In genomic region chr15:47196084-47196483, GRCm38 (mm10) we compare ENCODE assay signal across 14 mouse cellular contexts.
"Had no signal": no experiment of that assay in that cellular context is flagged by ENCODE, and none has a peak within 500 bp of the region (broad histone marks: within the 10 kb centered on the region; RNA-seq: fewer than 3 reads in every experiment).

No protein-coding gene starts in this region.

- H3K4me2 ChIP-seq: lung, embryonic 14.5 days; midbrain, embryonic 11.5 days; midbrain, embryonic 13.5 days; midbrain, embryonic 15.5 days; neural tube, embryonic 12.5 days had no signal

- H3K4me3 ChIP-seq: megakaryocyte, embryonic 14.5 days; midbrain, embryonic 13.5 days; midbrain, embryonic 15.5 days; neural tube, embryonic 12.5 days had no signal

- H3K27me3 ChIP-seq: megakaryocyte, embryonic 14.5 days; midbrain, embryonic 13.5 days; midbrain, embryonic 15.5 days; neural tube, embryonic 12.5 days had no signal

- H3K9ac ChIP-seq: lung, embryonic 14.5 days; midbrain, embryonic 13.5 days; midbrain, embryonic 15.5 days; neural tube, embryonic 12.5 days had no signal

- H3K36me3 ChIP-seq: midbrain, embryonic 13.5 days; midbrain, embryonic 15.5 days; neural tube, embryonic 12.5 days had no signal

- H3K9me3 ChIP-seq: megakaryocyte, embryonic 14.5 days; midbrain, embryonic 13.5 days; midbrain, embryonic 15.5 days; neural tube, embryonic 12.5 days had no signal

- DNase-seq: lung, adult 18-20 months; lung, embryonic 14.5 days; lung, postnatal 10 days; lung, postnatal 36 days; right cerebral cortex, postnatal 14 days; thymus, adult 18-20 months; thymus, postnatal 14 days; thymus, postnatal 36 days had no signal

- H3K27ac ChIP-seq: macrophage; midbrain, embryonic 13.5 days; midbrain, embryonic 15.5 days; neural tube, embryonic 12.5 days had no signal

- H3K4me1 ChIP-seq: megakaryocyte, embryonic 14.5 days; midbrain, embryonic 13.5 days; midbrain, embryonic 15.5 days; neural tube, embryonic 12.5 days had no signal

- ATAC-seq: midbrain, embryonic 13.5 days; midbrain, embryonic 15.5 days had no signal
